Mouse (Mus musculus) limb, embryonic 14.5 days (tissue): ENCODE results near the gene Dlg2. TPM values are rescaled to one million over a fixed set of nuclear protein-coding genes. Genes with fewer than 3 reads are reported as not detected.

Experiments used
- ATAC-seq: fragments of 200-750 bp; cut with Nextera tagmentation; 2 replicates; pipeline ENCODE4 v1.8.0; 2017; ENCODE audit warnings: low read depth, moderate number of reproducible peaks, moderate TSS enrichment; ENCODE audit not compliant: low FRiP score
- DNase-seq: peaks from one replicate; pipeline ENCODE4 v3.0.0-alpha.2; 2015; ENCODE audit warnings: low spot score
- H3K27ac ChIP-seq: fragments of 300-500 bp; sonication (generic); replicated peaks from 2 replicates; pipeline ENCODE4 v1.5.1; 2014; ENCODE audit warnings: low read depth, mild to moderate bottlenecking, low read length, moderate library complexity, mixed read lengths
- H3K27me3 ChIP-seq: fragments of 300-500 bp; sonication (generic); 2 replicates; pipeline ENCODE4 v1.6.1; 2014; ENCODE audit warnings: low read length, mixed read lengths; ENCODE audit not compliant: control insufficient read depth, insufficient read depth
- H3K36me3 ChIP-seq: fragments of 300-500 bp; sonication (generic); 2 replicates; pipeline ENCODE4 v1.6.1; 2014; ENCODE audit warnings: mild to moderate bottlenecking, low read length, moderate library complexity, mixed read lengths; ENCODE audit not compliant: control insufficient read depth, insufficient read depth
- H3K4me1 ChIP-seq: fragments of 300-500 bp; sonication (generic); 2 replicates; pipeline ENCODE4 v1.6.1; 2014; ENCODE audit warnings: antibody characterized with exemption, low read length, mixed read lengths; ENCODE audit not compliant: control insufficient read depth, insufficient read depth
- H3K4me2 ChIP-seq: fragments of 300-500 bp; sonication (generic); replicated peaks from 2 replicates; pipeline ENCODE4 v1.6.1; 2014; ENCODE audit warnings: low read depth, mild to moderate bottlenecking, low read length, moderate library complexity; ENCODE audit not compliant: severe bottlenecking
- H3K4me3 ChIP-seq: fragments of 300-500 bp; sonication (generic); replicated peaks from 2 replicates; pipeline ENCODE4 v1.5.1; 2014; ENCODE audit warnings: low read length
- H3K9ac ChIP-seq: fragments of 300-500 bp; sonication (generic); 2 replicates; pipeline ENCODE4 v1.6.1; 2014; ENCODE audit warnings: mild to moderate bottlenecking, low read depth, low read length, moderate library complexity; ENCODE audit not compliant: severe bottlenecking
- H3K9me3 ChIP-seq: fragments of 300-500 bp; sonication (generic); 2 replicates; pipeline ENCODE4 v1.6.1; 2016; ENCODE audit warnings: low read length; ENCODE audit not compliant: control insufficient read depth
- POLR2A ChIP-seq: fragments of 200-500 bp; IDR thresholded peaks from 2 replicates; pipeline ENCODE4 v1.8.0; 2012; ENCODE audit warnings: inconsistent platforms, mild to moderate bottlenecking, moderate library complexity, borderline replicate concordance; ENCODE audit not compliant: insufficient read depth, insufficient read length; ENCODE audit errors: extremely low read depth
- WGBS: fragments of 180-500 bp; shearing (Covaris S2); extraction: QIAGEN DNeasy Blood & Tissue Kit; methylation state at CpG from one replicate; pipeline ENCODE4 v1.1.7; 2014; 5-methylcytosine and 5-hydroxymethylcytosine counted together
- polyA plus RNA-seq, 2 experiments: library from polyadenylated mRNA; depleted of rRNA in 1 of 2; stranded (reverse) in 1 of 2; unstranded in 1 of 2; fragments of >200 nt; fragmentation: Nextera tagmentation in 1 of 2; extraction: Ambion mirVana in 1 of 2; gene quantifications; 2 replicates each; pipeline versions ENCODE4 v1.2.1 to v1.2.3; 2012 to 2014

Dlg2 gene
- polyA plus RNA-seq, 2 experiments, result 4.6 to 7.3 TPM

DNA sequence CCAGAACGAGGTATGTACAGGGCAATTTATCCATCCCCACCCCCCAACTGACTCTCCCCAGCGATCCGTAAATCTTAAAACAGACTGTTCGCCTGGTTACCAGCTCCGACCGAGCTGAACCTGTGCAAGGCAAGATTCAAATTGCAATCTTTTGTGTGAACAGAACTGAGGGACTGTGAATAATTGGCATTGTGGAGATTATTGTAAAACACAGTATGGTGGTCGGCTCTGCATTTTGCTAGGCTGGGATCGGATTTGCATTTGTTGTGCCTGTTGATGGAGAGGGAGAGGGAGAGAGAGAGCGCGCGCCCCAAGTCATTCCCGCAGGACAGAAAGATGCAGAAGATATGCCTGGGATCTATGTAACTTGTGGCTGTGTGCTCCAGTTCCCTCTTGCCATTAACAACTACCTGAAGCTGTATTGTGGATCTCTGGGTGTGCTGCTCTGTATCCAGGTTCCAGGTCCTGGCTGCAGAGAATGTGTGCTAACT lies 1759.1 kb downstream of the Dlg2 start:
- Histone ChIP-seq H3K9ac (peak overlapping the region; percentile 17; the same call in 1 of the 2 replicates), H3K36me3 (no peaks in the 10 kb centered on the region), H3K4me3 (peak overlapping the region; percentile 12; the same call in 1 of the 2 replicates), H3K4me2 (peak overlapping the region; percentile 18), H3K9me3 (no peaks in the 10 kb centered on the region), H3K4me1 (peaks cover 10% of the 10 kb centered on the region), H3K27me3 (no peaks in the 10 kb centered on the region), H3K27ac (no peak overlapping the region)
- DNase-seq (peak; percentile 4), ATAC-seq (no peak)
- no peak for TF ChIP-seq POLR2A
- 22% methylated on average over 12 of the region's 12 CpGs for WGBS

DNA sequence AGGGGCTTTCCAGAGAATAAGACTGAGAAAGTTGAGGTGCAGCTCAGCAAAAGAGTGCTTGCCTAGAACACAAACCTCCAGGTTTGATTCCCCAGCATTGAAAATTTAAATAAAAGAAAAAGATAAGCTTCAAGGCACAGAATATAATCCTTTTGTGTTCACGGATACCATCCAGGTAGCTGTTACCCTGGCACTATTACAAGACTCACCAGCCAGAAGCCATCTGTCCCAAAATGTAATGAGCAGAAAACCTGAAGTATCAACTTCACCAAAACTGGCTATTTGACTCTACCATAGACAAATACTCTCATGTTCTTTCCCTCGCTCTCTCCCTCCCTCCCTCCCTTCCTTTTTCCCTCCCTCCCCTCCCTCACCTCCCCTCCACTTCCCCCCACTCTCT lies 1764.4 kb downstream of the Dlg2 start:
- H3K4me3 ChIP-seq, result no peak overlapping the region
- H3K9me3 ChIP-seq, result no peaks in the 10 kb centered on the region
- no peak overlapping the region for H3K4me2 ChIP-seq
- H3K4me1 ChIP-seq, result peaks cover 9% of the 10 kb centered on the region
- no peak for ATAC-seq
- no peaks in the 10 kb centered on the region for H3K27me3 ChIP-seq
- no peak for TF ChIP-seq POLR2A
- H3K27ac ChIP-seq, result no peak overlapping the region
- H3K36me3 ChIP-seq, result no peaks in the 10 kb centered on the region
- no peak for DNase-seq
- H3K9ac ChIP-seq, result no peak overlapping the region
- WGBS, result 89% methylated on average over 2 of the region's 2 CpGs

DNA sequence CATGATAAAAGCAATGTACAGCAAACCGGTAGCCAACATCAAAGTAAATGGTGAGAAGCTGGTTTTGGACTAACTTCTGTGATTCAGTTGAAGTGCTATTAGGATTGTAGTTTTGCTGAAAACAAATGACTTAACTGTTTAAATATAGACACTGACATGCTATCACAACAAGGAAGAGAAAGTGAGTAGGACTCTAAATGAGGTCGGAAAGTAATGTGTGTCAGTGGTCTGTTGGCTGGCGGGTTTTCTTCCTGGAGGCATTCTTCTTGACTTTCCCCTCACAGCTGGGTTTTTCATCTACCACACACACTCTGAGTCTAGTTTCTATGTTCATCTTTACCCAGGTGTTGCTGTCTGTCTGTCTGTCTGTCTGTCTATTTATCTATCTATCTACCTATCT lies 1771.1 kb downstream of the Dlg2 start:
- 92% methylated on average over 3 of the region's 3 CpGs for WGBS
- Histone ChIP-seq H3K9me3 (no peaks in the 10 kb centered on the region), H3K4me3 (no peak overlapping the region), H3K27me3 (no peaks in the 10 kb centered on the region), H3K4me1 (no peaks in the 10 kb centered on the region; the same call in 1 of the 2 replicates), H3K27ac (no peak overlapping the region), H3K9ac (no peak overlapping the region), H3K4me2 (no peak overlapping the region), H3K36me3 (no peaks in the 10 kb centered on the region)
- no peak for TF ChIP-seq POLR2A
- ATAC-seq (no peak), DNase-seq (no peak)

DNA sequence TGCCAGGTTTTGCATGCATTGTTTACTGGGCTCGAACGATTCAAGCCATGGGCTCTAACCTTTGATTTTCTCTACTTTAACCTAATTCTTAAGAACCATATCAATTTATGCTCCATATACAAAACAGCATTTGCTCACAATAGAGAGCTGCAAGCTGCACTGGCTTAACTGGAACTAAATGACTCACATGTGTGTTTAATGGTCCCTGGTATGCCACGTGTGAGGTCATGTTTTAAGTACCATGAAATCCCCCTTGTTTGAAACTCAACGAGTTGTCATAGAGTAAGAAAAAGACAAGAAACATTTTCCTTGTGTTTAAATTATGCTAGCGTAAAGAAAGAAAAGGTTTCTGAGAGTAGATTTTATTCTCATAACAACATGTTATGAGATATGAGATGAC lies 1772.1 kb downstream of the Dlg2 start:
- no peak for ATAC-seq
- H3K27ac ChIP-seq, result no peak overlapping the region
- no peaks in the 10 kb centered on the region for H3K36me3 ChIP-seq
- no peak overlapping the region for H3K4me3 ChIP-seq
- no peak overlapping the region for H3K4me2 ChIP-seq
- H3K9me3 ChIP-seq, result no peaks in the 10 kb centered on the region
- no peak overlapping the region for H3K9ac ChIP-seq
- TF ChIP-seq POLR2A, result no peak
- WGBS, result 34% methylated on average over 5 of the region's 5 CpGs
- H3K4me1 ChIP-seq, result no peaks in the 10 kb centered on the region; the same call in 1 of the 2 replicates
- DNase-seq, result no peak
- H3K27me3 ChIP-seq, result no peaks in the 10 kb centered on the region

DNA sequence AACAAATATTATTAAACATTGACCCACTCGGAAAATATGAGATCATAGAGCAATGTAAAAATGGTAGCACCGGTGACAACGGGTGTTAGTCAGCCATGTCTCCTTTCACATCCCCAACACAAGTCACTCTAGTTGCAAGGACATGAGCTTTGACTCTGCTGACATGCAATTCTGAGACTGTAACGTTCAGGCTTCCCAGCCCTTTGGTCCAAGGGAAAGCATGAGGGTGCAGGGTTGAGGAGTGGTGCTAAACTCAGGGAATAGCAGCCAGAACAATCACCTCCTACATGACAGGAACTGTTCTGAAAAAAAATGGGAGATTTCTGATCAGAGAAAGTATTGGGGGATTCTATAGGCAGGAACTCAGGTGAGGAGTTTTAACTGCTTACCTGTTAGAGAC lies 1781.7 kb downstream of the Dlg2 start:
- Histone ChIP-seq H3K36me3 (no peaks in the 10 kb centered on the region), H3K9me3 (no peaks in the 10 kb centered on the region), H3K4me1 (no peaks in the 10 kb centered on the region), H3K27ac (no peak overlapping the region), H3K27me3 (no peaks in the 10 kb centered on the region), H3K4me3 (no peak overlapping the region), H3K9ac (no peak overlapping the region), H3K4me2 (no peak overlapping the region)
- ATAC-seq, result no peak
- TF ChIP-seq POLR2A, result no peak
- no peak for DNase-seq
- 86% methylated on average over 4 of the region's 4 CpGs for WGBS

DNA sequence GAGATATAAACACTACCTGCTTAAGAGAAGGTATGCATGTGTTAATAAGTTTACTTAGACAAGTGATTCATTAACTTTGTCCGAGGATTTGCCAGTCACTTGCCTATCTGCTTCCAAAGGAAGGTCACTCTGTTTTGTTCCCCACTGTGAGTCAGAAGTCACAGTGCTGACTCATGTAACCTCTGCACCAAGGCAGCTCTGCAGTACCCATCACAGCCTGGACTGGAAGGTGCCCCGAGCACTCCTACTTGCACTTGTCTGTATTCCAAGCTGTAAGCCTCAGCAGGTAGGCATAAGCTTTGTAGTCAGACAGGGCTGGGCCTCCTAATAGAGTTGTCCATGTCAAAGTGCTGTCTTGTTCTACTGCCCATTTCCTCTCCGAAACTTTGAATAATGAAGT lies 1782.2 kb downstream of the Dlg2 start:
- ATAC-seq (no peak), DNase-seq (no peak)
- Histone ChIP-seq H3K4me2 (no peak overlapping the region), H3K9me3 (no peaks in the 10 kb centered on the region), H3K4me3 (no peak overlapping the region), H3K36me3 (no peaks in the 10 kb centered on the region), H3K4me1 (no peaks in the 10 kb centered on the region), H3K9ac (no peak overlapping the region), H3K27me3 (no peaks in the 10 kb centered on the region), H3K27ac (no peak overlapping the region)
- no peak for TF ChIP-seq POLR2A
- 83% methylated on average over 3 of the region's 3 CpGs for WGBS
